Mouse (Mus musculus): ENCODE measurements at regions not wholly inside any gene's neighbourhood (a gene's known extent, or its start where the extent isn't known, plus 50 kb on each side); places are given as distances from the start of the nearest gene placed in this dataset.

GRCm38 (mm10) chr11:24401151-24401550 lies 323.3 kb downstream of the Bcl11a start:
- no peak overlapping the region for H3K27ac ChIP-seq (replicated peaks)
- H3K4me1 ChIP-seq (replicated peaks; ENCODE audit: control insufficient read depth, insufficient read depth): no peaks in the 10 kb centered on the region
- H3K9me3 ChIP-seq (ENCODE audit: control insufficient read depth, low read length): no peaks in the 10 kb centered on the region
- WGBS: 59% methylated on average over 3 of the region's 3 CpGs
- ATAC-seq (ENCODE audit: low FRiP score, low TSS enrichment): no peak
- no peak overlapping the region for H3K4me2 ChIP-seq (replicated peaks; ENCODE audit: low read depth)
- no peaks in the 10 kb centered on the region for H3K36me3 ChIP-seq (ENCODE audit: control insufficient read depth, insufficient read depth, low read length)
- TF ChIP-seq CTCF (IDR thresholded peaks at IDR 0.05; ENCODE audit: low read depth): no peak
- no peak for TF ChIP-seq EP300 (optimal IDR thresholded peaks at IDR 0.05)
- H3K4me3 ChIP-seq (ENCODE audit: low read depth, low read length): no peak overlapping the region
- no peaks in the 10 kb centered on the region for H3K27me3 ChIP-seq (ENCODE audit: control insufficient read depth, insufficient read depth, low read length)
- no peak overlapping the region for H3K9ac ChIP-seq (ENCODE audit: low read length)
- no peak for DNase-seq (ENCODE audit: low spot score)

- no peak overlapping the region for H3K27ac ChIP-seq (replicated peaks)
- H3K4me3 ChIP-seq (ENCODE audit: low read depth, low read length): no peak overlapping the region
- no peaks in the 10 kb centered on the region for H3K4me1 ChIP-seq (replicated peaks; ENCODE audit: control insufficient read depth, insufficient read depth)
- H3K9ac ChIP-seq (ENCODE audit: low read length): no peak overlapping the region
- WGBS: 46% methylated on average over 3 of the region's 3 CpGs
- ATAC-seq (ENCODE audit: low FRiP score, low TSS enrichment) (no peak), DNase-seq (ENCODE audit: low spot score) (no peak)
- no peak overlapping the region for H3K4me2 ChIP-seq (replicated peaks; ENCODE audit: low read depth)
- no peak for TF ChIP-seq CTCF (IDR thresholded peaks at IDR 0.05; ENCODE audit: low read depth)
- TF ChIP-seq EP300 (optimal IDR thresholded peaks at IDR 0.05): no peak
- H3K9me3 ChIP-seq (ENCODE audit: control insufficient read depth, low read length): no peaks in the 10 kb centered on the region
- no peaks in the 10 kb centered on the region for H3K27me3 ChIP-seq (ENCODE audit: control insufficient read depth, insufficient read depth, low read length)
- H3K36me3 ChIP-seq (ENCODE audit: control insufficient read depth, insufficient read depth, low read length): no peaks in the 10 kb centered on the region
These were observed 324.3 kb downstream of the Bcl11a start for GRCm38 (mm10) chr11:24402127-24402526.

GRCm38 (mm10) chr11:24414804-24415203 lies 336.9 kb downstream of the Bcl11a start:
- no peak overlapping the region for H3K4me3 ChIP-seq (ENCODE audit: low read depth, low read length)
- DNase-seq (ENCODE audit: low spot score): no peak
- H3K4me2 ChIP-seq (replicated peaks; ENCODE audit: low read depth): no peak overlapping the region

GRCm38 (mm10) chr11:24422066-24422775 lies 344.4 kb downstream of the Bcl11a start:
- TF ChIP-seq EP300 (optimal IDR thresholded peaks at IDR 0.05): no peak
- no peak for TF ChIP-seq CTCF (IDR thresholded peaks at IDR 0.05; ENCODE audit: low read depth)
- Histone ChIP-seq H3K27ac (replicated peaks) (no peak overlapping the region), H3K9me3 (ENCODE audit: control insufficient read depth, low read length) (no peaks in the 10 kb centered on the region), H3K4me2 (replicated peaks; ENCODE audit: low read depth) (no peak overlapping the region), H3K9ac (ENCODE audit: low read length) (no peak overlapping the region), H3K27me3 (ENCODE audit: control insufficient read depth, insufficient read depth, low read length) (no peaks in the 10 kb centered on the region), H3K4me3 (ENCODE audit: low read depth, low read length) (no peak overlapping the region), H3K36me3 (ENCODE audit: control insufficient read depth, insufficient read depth, low read length) (no peaks in the 10 kb centered on the region), H3K4me1 (replicated peaks; ENCODE audit: control insufficient read depth, insufficient read depth) (no peaks in the 10 kb centered on the region)
- whole genome bisulfite sequencing: 71% methylated on average over 10 of the region's 10 CpGs
- DNase-seq (ENCODE audit: low spot score) (no peak), ATAC-seq (ENCODE audit: low FRiP score, low TSS enrichment) (no peak)

More at GRCm38 (mm10) chr11:24414804-24415203, 336.9 kb downstream of the Bcl11a start:
- no peaks in the 10 kb centered on the region for H3K36me3 ChIP-seq (ENCODE audit: control insufficient read depth, insufficient read depth, low read length)
- no peaks in the 10 kb centered on the region for H3K9me3 ChIP-seq (ENCODE audit: control insufficient read depth, low read length)
- H3K4me1 ChIP-seq (replicated peaks; ENCODE audit: control insufficient read depth, insufficient read depth): no peaks in the 10 kb centered on the region
- no peaks in the 10 kb centered on the region for H3K27me3 ChIP-seq (ENCODE audit: control insufficient read depth, insufficient read depth, low read length)
- ATAC-seq (ENCODE audit: low FRiP score, low TSS enrichment): no peak
- H3K27ac ChIP-seq (replicated peaks): no peak overlapping the region
- no peak overlapping the region for H3K9ac ChIP-seq (ENCODE audit: low read length)
- TF ChIP-seq EP300 (optimal IDR thresholded peaks at IDR 0.05) (no peak), CTCF (IDR thresholded peaks at IDR 0.05; ENCODE audit: low read depth) (peak; percentile 72)

GRCm38 (mm10) chr11:24423278-24423677 lies 345.4 kb downstream of the Bcl11a start:
- ATAC-seq (ENCODE audit: low FRiP score, low TSS enrichment): no peak
- Histone ChIP-seq H3K9me3 (ENCODE audit: control insufficient read depth, low read length) (no peaks in the 10 kb centered on the region), H3K4me2 (replicated peaks; ENCODE audit: low read depth) (no peak overlapping the region), H3K36me3 (ENCODE audit: control insufficient read depth, insufficient read depth, low read length) (no peaks in the 10 kb centered on the region), H3K4me1 (replicated peaks; ENCODE audit: control insufficient read depth, insufficient read depth) (no peaks in the 10 kb centered on the region), H3K27ac (replicated peaks) (no peak overlapping the region), H3K27me3 (ENCODE audit: control insufficient read depth, insufficient read depth, low read length) (no peaks in the 10 kb centered on the region), H3K9ac (ENCODE audit: low read length) (no peak overlapping the region), H3K4me3 (ENCODE audit: low read depth, low read length) (no peak overlapping the region)
- TF ChIP-seq CTCF (IDR thresholded peaks at IDR 0.05; ENCODE audit: low read depth) (no peak), EP300 (optimal IDR thresholded peaks at IDR 0.05) (no peak)
- WGBS: 78% methylated on average over 6 of the region's 6 CpGs
- no peak for DNase-seq (ENCODE audit: low spot score)

GRCm38 (mm10) chr11:24426995-24427883 lies 349.4 kb downstream of the Bcl11a start:
- no peak overlapping the region for H3K27ac ChIP-seq (replicated peaks)
- DNase-seq (ENCODE audit: low spot score): no peak
- 23% methylated on average over 5 of the region's 5 CpGs for WGBS

More at GRCm38 (mm10) chr11:24426995-24427883, 349.4 kb downstream of the Bcl11a start:
- ATAC-seq (ENCODE audit: low FRiP score, low TSS enrichment): no peak
- H3K4me3 ChIP-seq (ENCODE audit: low read depth, low read length): no peak overlapping the region
- no peaks in the 10 kb centered on the region for H3K36me3 ChIP-seq (ENCODE audit: control insufficient read depth, insufficient read depth, low read length)
- no peak overlapping the region for H3K4me2 ChIP-seq (replicated peaks; ENCODE audit: low read depth)
- no peak overlapping the region for H3K9ac ChIP-seq (ENCODE audit: low read length)
- no peaks in the 10 kb centered on the region for H3K4me1 ChIP-seq (replicated peaks; ENCODE audit: control insufficient read depth, insufficient read depth)
- no peak for TF ChIP-seq EP300 (optimal IDR thresholded peaks at IDR 0.05)
- TF ChIP-seq CTCF (IDR thresholded peaks at IDR 0.05; ENCODE audit: low read depth): no peak
- no peaks in the 10 kb centered on the region for H3K27me3 ChIP-seq (ENCODE audit: control insufficient read depth, insufficient read depth, low read length)
- H3K9me3 ChIP-seq (ENCODE audit: control insufficient read depth, low read length): no peaks in the 10 kb centered on the region

Measured in stomach, postnatal 0 days (tissue).